Mouse (Mus musculus): ENCODE results near the gene Trio. TPM values are rescaled to one million over a fixed set of nuclear protein-coding genes. Genes with fewer than 3 reads are reported as not detected.
"Not testable (repeated sequence)": the region's sequence is repeated elsewhere in the genome, so short reads cannot be mapped to it uniquely, and the experiment has no call there.

Trio gene
- polyA plus RNA-seq, 1 experiment from 2014 or later, result 5.1 TPM

- TF ChIP-seq CTCF (IDR thresholded peaks at IDR 0.05; ENCODE audit: low read depth) (no peak), EP300 (IDR thresholded peaks at IDR 0.05; ENCODE audit: low read depth) (no peak)
- Histone ChIP-seq H3K9me3 (ENCODE audit: low read length) (no peaks in the 10 kb centered on the region), H3K27ac (ENCODE audit: low read depth) (no peak overlapping the region), H3K4me3 (ENCODE audit: low read depth, low read length) (no peak overlapping the region), H3K9ac (replicated peaks) (no peak overlapping the region), H3K4me2 (ENCODE audit: low read depth, low read length) (no peak overlapping the region), H3K36me3 (replicated peaks; ENCODE audit: insufficient read depth, low read length) (peaks cover 40% of the 10 kb centered on the region), H3K27me3 (ENCODE audit: insufficient read depth, low read length) (no peaks in the 10 kb centered on the region), H3K4me1 (ENCODE audit: insufficient read depth) (no peaks in the 10 kb centered on the region)
- DNase-seq (no peak), ATAC-seq (no peak)
- 89% methylated on average over 15 of the region's 15 CpGs for WGBS (ENCODE audit: insufficient replicate concordance)
Measured at GRCm38 (mm10) chr15:27841696-27842095, 184.0 kb downstream of the Trio start.

GRCm38 (mm10) chr15:27840579-27840978 lies 185.1 kb downstream of the Trio start:
- H3K9me3 ChIP-seq (ENCODE audit: low read length), result no peaks in the 10 kb centered on the region
- no peaks in the 10 kb centered on the region for H3K4me1 ChIP-seq (ENCODE audit: insufficient read depth)
- H3K36me3 ChIP-seq (replicated peaks; ENCODE audit: insufficient read depth, low read length), result peaks cover 34% of the 10 kb centered on the region
- H3K27ac ChIP-seq (ENCODE audit: low read depth), result no peak overlapping the region
- no peak overlapping the region for H3K4me3 ChIP-seq (ENCODE audit: low read depth, low read length)
- ATAC-seq (peak; percentile 56; the same call in 1 of the 2 replicates), DNase-seq (no peak)
- H3K4me2 ChIP-seq (ENCODE audit: low read depth, low read length), result no peak overlapping the region
- H3K9ac ChIP-seq (replicated peaks), result no peak overlapping the region
- TF ChIP-seq CTCF (IDR thresholded peaks at IDR 0.05; ENCODE audit: low read depth) (no peak), EP300 (IDR thresholded peaks at IDR 0.05; ENCODE audit: low read depth) (no peak)
- 52% methylated on average over 8 of the region's 8 CpGs for WGBS (ENCODE audit: insufficient replicate concordance)
- H3K27me3 ChIP-seq (ENCODE audit: insufficient read depth, low read length), result no peaks in the 10 kb centered on the region

GRCm38 (mm10) chr15:27840125-27840524 lies 185.5 kb downstream of the Trio start:
- Histone ChIP-seq H3K9me3 (ENCODE audit: low read length) (no peaks in the 10 kb centered on the region), H3K4me2 (ENCODE audit: low read depth, low read length) (no peak overlapping the region), H3K4me3 (ENCODE audit: low read depth, low read length) (no peak overlapping the region), H3K36me3 (replicated peaks; ENCODE audit: insufficient read depth, low read length) (peaks cover 31% of the 10 kb centered on the region), H3K27ac (ENCODE audit: low read depth) (no peak overlapping the region), H3K9ac (replicated peaks) (no peak overlapping the region), H3K27me3 (ENCODE audit: insufficient read depth, low read length) (no peaks in the 10 kb centered on the region), H3K4me1 (ENCODE audit: insufficient read depth) (no peaks in the 10 kb centered on the region)
- TF ChIP-seq CTCF (IDR thresholded peaks at IDR 0.05; ENCODE audit: low read depth) (no peak), EP300 (IDR thresholded peaks at IDR 0.05; ENCODE audit: low read depth) (no peak)
- 65% methylated on average over 6 of the region's 6 CpGs for WGBS (ENCODE audit: insufficient replicate concordance)
- ATAC-seq (no peak), DNase-seq (no peak)

- Histone ChIP-seq H3K9ac (replicated peaks) (no peak overlapping the region), H3K36me3 (replicated peaks; ENCODE audit: insufficient read depth, low read length) (peaks cover 36% of the 10 kb centered on the region), H3K9me3 (ENCODE audit: low read length) (no peaks in the 10 kb centered on the region), H3K27ac (ENCODE audit: low read depth) (no peak overlapping the region), H3K4me1 (ENCODE audit: insufficient read depth) (no peaks in the 10 kb centered on the region; the same call in 1 of the 2 replicates), H3K4me3 (ENCODE audit: low read depth, low read length) (no peak overlapping the region), H3K27me3 (ENCODE audit: insufficient read depth, low read length) (no peaks in the 10 kb centered on the region), H3K4me2 (ENCODE audit: low read depth, low read length) (no peak overlapping the region)
- DNase-seq (no peak), ATAC-seq (no peak)
- WGBS (ENCODE audit: insufficient replicate concordance), result 79% methylated on average over 6 of the region's 6 CpGs
- TF ChIP-seq EP300 (IDR thresholded peaks at IDR 0.05; ENCODE audit: low read depth) (no peak), CTCF (IDR thresholded peaks at IDR 0.05; ENCODE audit: low read depth) (no peak)
Measured at GRCm38 (mm10) chr15:27831646-27832045, 194.0 kb downstream of the Trio start.

- not testable (repeated sequence) for H3K27ac ChIP-seq (ENCODE audit: low read depth); H3K9me3 ChIP-seq (ENCODE audit: low read length); H3K4me1 ChIP-seq (ENCODE audit: insufficient read depth); DNase-seq; H3K4me3 ChIP-seq (ENCODE audit: low read depth, low read length); H3K4me2 ChIP-seq (ENCODE audit: low read depth, low read length); H3K27me3 ChIP-seq (ENCODE audit: insufficient read depth, low read length); H3K9ac ChIP-seq (replicated peaks)
- WGBS (ENCODE audit: insufficient replicate concordance), result 35% methylated on average over 3 of the region's 3 CpGs
- peaks cover 35% of the 10 kb centered on the region for H3K36me3 ChIP-seq (replicated peaks; ENCODE audit: insufficient read depth, low read length)
- ATAC-seq, result peak; percentile 44; the same call in 1 of the 2 replicates
Measured at GRCm38 (mm10) chr15:27827871-27828270, 197.8 kb downstream of the Trio start.

GRCm38 (mm10) chr15:27826886-27827285 lies 198.8 kb downstream of the Trio start:
- ATAC-seq, result no peak
- H3K4me3 ChIP-seq (ENCODE audit: low read depth, low read length), result no peak overlapping the region
- no peak overlapping the region for H3K9ac ChIP-seq (replicated peaks)
- no peaks in the 10 kb centered on the region for H3K27me3 ChIP-seq (ENCODE audit: insufficient read depth, low read length)
- TF ChIP-seq EP300 (IDR thresholded peaks at IDR 0.05; ENCODE audit: low read depth) (no peak), CTCF (IDR thresholded peaks at IDR 0.05; ENCODE audit: low read depth) (no peak)
- no peaks in the 10 kb centered on the region; the same call in 1 of the 2 replicates for H3K4me1 ChIP-seq (ENCODE audit: insufficient read depth)
- WGBS (ENCODE audit: insufficient replicate concordance), result 77% methylated on average over 4 of the region's 4 CpGs
- no peaks in the 10 kb centered on the region for H3K9me3 ChIP-seq (ENCODE audit: low read length)
- H3K36me3 ChIP-seq (replicated peaks; ENCODE audit: insufficient read depth, low read length), result peaks cover 30% of the 10 kb centered on the region
- no peak overlapping the region for H3K27ac ChIP-seq (ENCODE audit: low read depth)
- no peak for DNase-seq
- no peak overlapping the region for H3K4me2 ChIP-seq (ENCODE audit: low read depth, low read length)

All from liver, postnatal 0 days (tissue).